Mouse (Mus musculus) brain, embryonic 14.5 days (tissue): ENCODE data around the gene Aldh1a2.

Experiments used
- CTCF ChIP-seq: fragments of 200-500 bp; IDR thresholded peaks from 2 replicates; pipeline ENCODE4 v1.5.1; 2012; ENCODE audit warnings: inconsistent platforms, mild to moderate bottlenecking, moderate library complexity, borderline replicate concordance; ENCODE audit not compliant: insufficient read depth, insufficient read length; ENCODE audit errors: extremely low read depth
- POLR2A ChIP-seq: fragments of 200-500 bp; IDR thresholded peaks from 2 replicates; pipeline ENCODE4 v1.6.1; 2012; ENCODE audit warnings: mild to moderate bottlenecking, inconsistent platforms, borderline replicate concordance; ENCODE audit not compliant: poor library complexity, insufficient read depth, insufficient read length, severe bottlenecking; ENCODE audit errors: extremely low read depth

DNA sequence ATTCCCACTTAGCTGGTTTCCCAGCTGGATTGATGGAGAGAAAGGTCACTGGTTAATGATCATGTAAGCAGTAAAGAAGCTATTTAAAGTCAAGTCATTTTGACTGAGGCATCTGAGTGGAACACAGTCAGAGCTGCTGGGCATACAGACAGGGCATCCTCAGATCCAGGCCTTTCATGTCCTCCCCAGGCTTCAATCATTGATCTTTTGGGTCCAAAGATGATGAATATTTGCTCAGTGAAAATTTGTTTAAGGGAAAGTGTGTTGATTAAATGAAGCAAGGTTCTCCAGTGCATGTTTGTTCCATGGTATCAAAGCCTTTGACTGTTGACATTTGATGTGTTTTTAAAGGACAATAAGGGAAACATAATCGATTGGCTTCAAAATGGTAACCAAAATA lies 39.9 kb upstream of the Aldh1a2 start:
- TF ChIP-seq CTCF (no peak), POLR2A (no peak)
